Mouse (Mus musculus): ENCODE results near the gene Kmt2d.

GRCm38 (mm10) chr15:98852071-98852470, 18.9 kb downstream of the Kmt2d start:
- TF ChIP-seq USF2 (conservative IDR thresholded peaks at IDR 0.05; ENCODE audit: low read depth, low read length) (no peak), SIN3A (IDR thresholded peaks at IDR 0.05; ENCODE audit: low read length) (no peak), ETS1 (conservative IDR thresholded peaks at IDR 0.05; ENCODE audit: low read depth, low read length) (no peak), ZMIZ1 (IDR thresholded peaks at IDR 0.05; ENCODE audit: low read depth, low read length) (no peak), RCOR1 (conservative IDR thresholded peaks at IDR 0.05; ENCODE audit: low read depth, low read length) (no peak), ZKSCAN1 (IDR thresholded peaks at IDR 0.05; ENCODE audit: borderline replicate concordance, low read depth, low read length) (no peak), E2F4 (IDR thresholded peaks at IDR 0.05; ENCODE audit: insufficient replicate concordance, low read depth, low read length) (no peak)
